Mouse (Mus musculus) lung, postnatal 14 days (tissue): ENCODE measurements at regions not wholly inside any gene's neighbourhood (a gene's known extent, or its start where the extent isn't known, plus 50 kb on each side); places are given as distances from the start of the nearest gene placed in this dataset.
A peak's percentile ranks its signal among the peaks of the same experiment; 100 is the strongest.
"Not testable (repeated sequence)": the region's sequence is repeated elsewhere in the genome, so short reads cannot be mapped to it uniquely, and the experiment has no call there.

Experiments
- DNase-seq: peaks from one replicate; pipeline ENCODE4 v3.0.0; 2021

DNA sequence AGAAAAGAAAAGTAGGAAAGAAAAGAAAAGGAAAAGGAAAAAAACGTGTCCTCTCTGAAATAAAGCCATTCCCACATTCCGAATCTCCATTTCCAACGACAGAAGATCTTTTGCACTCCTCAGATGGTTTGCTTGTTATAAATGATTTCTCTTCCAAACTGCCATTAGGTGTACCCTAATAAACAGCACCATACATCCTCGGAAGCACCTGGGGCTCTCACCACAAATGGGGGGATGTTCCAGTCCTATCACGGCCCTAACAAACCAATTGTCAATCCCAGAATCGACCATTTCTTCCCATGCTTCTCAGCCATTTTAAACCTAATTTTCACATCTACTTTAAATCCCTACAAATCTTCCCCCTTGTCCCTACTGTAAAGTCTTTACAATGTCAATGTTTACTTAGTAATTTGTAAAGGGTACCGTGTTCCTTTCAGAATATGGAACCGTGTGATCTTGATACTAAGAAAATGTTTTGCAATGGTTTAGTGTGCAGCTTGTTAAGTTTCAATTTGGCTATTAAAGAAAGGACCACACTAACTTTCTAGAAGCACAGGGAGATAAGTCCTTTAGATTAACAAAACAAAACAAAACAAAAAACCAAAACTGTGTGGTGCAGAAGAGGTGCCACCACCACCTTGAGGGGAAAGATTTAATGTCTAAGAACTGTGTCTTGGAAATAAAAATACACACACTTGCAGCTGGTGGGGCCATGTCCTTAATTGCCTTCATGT, 66.6 kb upstream of the Chd2 start:
- DNase-seq = no peak

DNA sequence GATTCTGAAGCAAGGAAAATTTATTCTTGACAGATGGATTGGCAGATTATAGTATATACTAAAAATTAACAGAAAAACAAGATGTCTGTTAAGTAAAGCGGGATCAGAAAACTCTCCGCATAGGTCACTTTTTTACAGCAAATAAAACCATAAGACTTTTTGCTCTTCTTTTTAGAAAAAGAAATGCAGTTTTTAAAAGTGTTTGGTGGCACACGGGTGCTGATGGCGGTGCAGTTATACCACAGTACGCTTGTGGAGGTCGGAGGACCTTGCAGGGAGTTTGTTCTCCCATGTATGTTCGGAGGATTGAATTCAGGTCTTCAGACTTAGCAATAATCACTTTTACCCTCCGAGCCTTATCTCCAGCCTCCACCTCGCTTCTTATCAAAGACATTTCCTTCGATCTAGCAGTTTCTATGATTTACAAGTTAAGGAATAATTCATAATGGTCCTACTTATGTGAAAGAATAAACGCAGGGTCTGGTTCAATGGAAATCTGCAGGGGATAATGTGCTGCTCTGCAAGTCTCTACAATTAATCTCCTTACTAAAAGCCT, 65.9 kb upstream of the Chd2 start:
- DNase-seq = no peak

DNA sequence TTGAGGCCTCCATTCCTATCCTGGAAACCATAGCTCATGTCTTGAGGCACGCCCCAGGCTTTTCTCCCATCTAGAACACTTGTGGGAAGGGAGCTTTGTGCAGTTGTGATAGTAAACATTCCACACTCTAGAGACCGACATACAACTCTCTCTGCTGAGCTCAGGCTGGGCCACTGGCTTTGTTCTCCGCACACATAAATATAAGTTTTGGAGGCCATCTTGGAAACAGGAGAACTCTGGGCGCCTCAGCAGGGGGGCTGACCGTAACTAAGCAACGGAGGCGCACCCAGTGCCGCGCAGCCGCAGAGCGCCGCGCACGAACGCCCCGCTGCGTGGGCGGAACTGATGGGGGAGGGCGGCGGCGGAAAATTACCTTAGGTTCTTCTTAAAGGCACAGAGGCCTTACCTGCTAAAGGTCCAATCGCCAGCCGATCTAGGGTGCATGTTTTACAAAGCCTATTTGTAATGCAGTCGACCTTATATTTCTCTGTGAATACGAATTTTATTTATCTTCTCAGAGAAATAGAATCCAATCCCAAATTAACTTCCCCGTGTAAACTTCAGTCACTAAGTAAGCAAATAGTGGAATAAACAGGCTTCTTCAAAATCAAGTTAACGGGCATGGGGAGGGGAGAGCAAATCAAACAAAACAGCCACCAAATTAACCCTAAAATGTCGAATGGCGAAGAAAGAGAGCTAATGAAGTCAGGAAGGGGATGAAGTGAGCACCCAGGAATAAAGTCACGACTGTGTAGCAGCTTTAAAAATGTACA, 65.2 kb upstream of the Chd2 start:
- DNase-seq = peak; percentile 94

DNA sequence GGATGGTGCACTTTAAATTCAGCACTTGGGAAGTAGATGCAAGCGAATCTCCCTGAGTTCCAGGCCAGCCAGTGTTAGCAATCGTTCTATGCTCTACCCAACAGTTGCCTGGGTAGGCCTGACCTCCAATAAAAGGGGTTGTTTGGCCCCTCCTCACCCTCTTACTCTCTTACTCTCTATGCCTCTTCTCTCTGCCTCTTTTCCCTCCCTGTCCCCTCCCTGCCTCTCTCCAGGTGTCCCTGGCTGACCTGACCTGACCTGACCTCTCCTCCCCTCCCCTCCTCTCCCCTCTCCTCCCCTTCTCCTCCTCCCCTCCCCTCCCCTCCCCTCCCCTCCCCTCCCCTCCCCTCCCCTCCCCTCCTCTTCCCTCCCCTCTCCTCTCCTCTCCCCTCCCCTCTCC, 63.0 kb upstream of the Chd2 start:
- DNase-seq = no peak

DNA sequence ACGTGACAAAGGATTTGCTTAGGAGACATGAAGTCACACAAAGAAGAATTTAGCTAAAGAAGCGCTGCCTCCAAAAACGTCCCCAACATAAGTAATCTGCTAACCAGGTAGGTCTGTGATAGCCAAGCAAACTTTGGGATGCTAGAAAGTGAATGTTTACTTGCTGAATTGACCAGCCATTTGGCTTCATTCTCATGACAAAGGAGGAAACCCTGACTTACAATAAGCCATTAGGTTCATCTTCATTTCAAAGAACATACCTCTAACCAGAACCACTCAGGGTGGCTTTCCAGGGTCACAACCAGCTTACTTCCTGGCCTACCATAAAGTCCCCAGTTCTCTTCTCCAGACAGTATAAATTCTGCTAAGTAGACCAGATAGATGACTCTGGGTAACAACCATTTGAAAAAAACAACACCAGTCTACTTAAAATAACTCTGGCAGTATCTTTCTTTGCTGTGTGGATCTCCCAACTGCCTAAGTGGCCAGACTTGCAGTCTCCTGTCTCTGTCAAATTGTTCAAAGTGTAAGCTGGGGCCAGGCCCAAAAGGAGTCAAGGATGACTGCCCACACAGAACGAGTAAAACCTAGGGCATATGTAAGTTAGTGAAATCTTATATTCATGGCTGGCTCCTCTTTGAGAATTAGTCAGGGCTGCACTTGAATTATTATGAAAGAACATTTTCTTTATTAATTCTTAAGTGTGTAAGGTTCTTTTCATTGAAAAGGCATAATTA, 61.4 kb upstream of the Chd2 start:
- no peak for DNase-seq

DNA sequence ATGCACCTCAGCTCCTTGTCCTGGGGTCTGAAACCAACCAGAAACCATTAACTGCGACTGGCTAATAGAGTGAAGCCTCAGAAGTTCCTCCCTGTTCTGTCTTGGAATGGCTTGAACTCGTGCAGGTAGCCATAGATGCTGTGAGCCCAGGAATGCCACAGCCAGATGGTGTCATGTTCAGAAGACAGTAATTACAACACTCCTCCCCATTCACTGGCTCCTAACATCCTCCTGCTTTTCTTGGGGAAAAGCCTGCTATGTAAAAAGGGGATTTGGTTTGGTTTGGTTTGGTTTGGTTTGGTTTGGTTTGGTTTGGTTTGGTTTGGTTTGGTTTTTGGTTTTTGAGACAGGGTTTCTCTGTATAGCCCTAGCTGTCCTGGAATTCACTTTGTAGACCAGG, 59.7 kb upstream of the Chd2 start:
- no peak for DNase-seq

DNA sequence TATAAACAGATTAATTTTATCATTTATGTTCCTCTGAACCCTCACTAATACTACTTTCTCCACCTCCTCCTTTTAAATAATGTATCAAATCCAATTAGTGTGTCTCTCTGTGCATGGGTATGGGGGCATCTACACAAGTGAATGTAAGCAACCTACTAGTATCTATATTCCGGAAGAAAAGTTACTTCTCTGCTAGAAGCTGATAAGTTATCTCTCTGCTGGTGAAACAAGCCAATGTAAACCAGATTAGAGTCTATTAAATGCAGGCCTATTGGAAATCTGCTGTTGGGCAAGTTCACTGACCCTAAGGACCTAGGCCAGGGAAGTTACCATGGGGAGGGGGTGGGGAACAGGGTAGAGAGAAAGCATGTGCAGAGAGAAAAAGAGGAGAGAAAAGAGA, 59.1 kb upstream of the Chd2 start:
- DNase-seq = no peak

DNA sequence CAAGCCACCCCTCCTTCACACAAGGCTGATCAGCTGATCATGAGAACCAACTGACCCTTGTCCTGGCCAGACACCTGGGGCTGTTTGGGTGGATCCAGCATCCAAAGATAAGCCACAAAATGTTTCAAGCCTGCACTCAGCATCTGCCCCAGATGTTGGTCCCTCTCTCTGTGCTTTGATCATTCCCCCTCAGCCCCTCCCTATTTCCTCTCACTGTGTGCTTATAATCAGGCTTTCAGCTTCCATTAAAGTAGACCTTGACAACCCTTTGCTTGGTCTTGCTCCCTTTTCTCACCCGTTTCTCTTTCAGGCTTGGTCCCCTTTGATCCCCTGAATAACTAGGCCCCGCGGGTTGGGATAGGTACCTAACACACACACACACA, 58.4 kb upstream of the Chd2 start:
- not testable (repeated sequence) for DNase-seq

DNA sequence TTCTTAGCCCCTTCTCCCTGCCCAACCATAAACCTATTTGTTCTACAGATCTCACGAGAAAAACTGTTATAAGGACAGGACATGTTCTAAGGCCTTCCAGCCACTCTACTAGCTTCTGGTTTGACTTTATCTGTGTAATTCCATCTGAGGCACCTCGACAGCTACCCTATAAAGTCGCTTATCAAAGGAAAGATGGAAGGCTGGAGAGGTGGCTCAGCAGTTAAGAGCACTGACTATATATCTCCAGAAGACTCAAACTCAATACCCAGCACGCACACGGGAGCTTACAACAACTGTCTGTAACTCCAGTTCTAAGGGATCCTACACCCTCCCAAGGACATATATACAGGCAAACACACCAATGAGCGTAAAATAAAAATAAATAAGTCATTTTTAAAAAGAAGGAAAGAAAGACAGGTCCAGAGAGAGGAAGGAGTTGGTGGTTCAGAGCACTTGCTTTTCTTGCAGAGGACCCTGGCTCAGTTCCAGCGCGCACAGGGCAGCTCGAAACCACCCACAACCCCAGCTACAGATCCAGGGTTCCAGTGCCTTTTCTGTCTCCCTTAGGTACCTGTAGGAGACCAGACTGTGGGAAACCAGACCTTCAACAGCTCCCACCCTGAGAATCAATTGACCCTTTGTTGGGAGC, 57.8 kb upstream of the Chd2 start:
- no peak for DNase-seq

DNA sequence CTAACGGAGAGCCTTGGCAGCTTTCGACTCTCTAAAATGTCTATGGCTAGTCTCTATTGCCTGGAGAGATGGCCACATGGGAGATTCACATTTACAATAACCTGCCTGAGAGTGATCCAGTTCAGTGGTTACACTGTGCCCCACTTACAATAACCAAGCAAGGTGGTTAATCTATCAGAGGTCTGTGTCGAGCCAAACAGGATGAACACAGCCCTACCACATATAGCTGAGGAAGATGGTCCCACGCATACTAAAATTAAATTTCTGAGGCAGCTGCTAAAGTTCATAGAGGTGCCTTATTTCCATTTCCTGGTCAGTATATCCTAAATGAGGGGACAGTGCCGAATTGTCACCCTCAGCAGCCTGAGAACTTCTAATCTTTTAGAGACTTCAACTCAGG, 56.3 kb upstream of the Chd2 start:
- DNase-seq = no peak

DNA sequence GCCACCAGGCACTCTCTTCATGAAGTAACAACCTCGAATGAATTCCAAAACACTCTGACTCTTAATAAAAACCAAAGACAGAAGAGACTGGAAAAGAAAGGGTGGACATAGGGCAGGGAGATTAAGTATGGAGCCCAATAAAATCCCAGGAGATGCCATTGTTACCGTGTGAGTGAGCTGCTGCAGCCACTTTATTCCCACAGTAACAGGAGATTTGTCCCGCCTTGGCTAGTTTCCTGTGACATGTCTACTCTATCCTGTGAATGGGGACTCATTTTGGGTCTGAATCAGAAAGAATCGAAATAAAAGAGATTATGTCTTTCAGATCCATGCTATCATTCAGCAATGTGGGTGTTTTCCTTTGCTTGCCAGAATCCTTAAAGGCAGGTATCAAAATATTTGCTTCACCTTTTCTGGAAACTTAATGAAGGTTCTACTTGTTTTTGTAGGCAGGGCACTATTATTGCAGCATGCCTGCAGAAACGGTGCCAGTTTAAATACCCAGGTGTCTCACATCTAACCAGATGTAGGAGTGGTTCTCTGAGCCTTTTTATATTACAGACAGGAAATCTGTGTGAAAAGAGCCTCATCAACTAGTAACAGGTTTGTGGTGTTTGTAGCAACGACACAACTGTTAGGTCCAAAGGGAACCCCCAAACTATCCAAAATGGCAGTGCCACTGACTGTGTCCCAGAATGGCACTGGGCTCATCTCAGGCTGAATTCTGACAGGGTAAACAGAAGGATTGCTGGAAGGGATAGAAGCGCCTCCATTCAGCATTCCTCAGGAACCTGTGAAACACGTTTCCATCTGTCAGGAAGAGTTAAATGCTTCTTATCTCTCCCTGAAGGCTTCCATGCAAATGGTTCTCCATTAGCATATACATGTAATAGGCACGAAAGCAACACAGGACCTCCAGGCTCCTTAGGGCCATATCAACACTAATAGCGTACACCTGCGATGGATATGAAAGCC, 55.5 kb upstream of the Chd2 start:
- DNase-seq = no peak

DNA sequence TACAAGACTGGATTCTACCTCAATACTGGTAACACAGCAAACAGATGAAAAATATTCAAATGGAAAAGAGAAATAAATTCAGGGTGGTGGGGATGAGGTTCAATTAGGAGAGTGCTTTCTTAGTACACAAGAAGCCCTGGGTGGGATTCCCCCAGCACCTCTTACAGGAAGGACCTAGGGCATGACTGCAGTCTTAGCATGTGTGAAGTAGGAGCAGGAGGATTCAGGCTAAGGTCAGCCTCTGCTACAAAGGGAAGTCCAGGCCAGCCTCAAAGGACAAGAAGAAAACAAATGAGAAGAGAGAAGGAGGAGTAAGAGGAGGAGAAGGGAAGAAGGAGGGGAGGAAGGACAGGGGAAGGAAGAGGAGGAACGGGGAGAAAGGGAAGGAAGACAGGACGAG, 54.8 kb upstream of the Chd2 start:
- no peak for DNase-seq

DNA sequence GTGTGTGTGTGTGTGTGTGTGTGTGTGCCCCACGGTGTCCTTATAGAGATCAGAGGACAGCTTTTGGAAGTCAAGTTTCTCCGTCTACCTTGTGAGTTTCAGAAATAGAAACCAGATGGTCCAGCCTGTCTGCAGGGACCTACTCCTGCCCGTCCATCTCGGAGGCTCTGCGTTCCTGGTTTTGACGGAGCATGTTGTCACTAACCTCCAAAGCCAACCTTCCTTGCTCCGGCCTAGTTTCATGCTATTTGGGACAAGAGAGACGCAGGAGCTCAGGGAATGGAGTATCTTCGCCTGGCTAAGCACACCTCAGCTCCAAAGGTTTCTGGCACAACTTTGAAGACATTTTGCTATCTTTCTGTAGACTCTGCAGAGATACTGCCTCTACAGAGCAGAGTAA, 54.2 kb upstream of the Chd2 start:
- DNase-seq = no peak

DNA sequence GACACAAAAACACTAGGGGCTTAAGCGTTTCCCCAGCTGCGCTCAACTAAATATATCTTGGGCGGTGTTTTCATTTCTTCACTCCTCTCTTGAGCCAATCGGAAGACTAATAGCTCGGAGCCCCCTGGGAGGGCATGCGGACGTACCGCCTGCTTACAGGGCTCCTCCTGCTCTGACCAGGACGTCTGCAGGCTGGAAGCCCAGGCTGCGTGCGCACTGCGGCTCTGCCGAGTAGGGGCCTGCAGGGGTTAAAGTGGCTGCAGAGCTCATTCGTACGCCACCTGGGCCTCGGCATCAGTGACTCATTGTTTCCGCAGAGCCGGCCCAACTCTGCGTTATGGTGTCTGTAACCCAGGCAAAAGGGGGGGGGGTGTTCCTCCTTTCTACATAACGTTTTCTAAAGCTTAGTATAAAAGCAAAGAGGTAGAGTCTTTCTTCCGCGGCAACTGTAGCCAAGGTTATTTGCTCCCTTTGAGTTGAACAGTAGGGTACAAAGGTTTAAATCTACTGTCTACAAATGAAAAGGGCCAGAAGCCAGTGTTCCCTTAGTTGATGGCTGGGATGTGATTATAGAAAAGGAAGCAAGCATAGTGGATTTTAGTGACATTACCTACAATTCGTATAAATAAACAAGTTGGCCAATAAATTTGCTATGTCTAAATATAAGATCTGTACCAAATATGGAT, 53.7 kb upstream of the Chd2 start:
- DNase-seq = peak; percentile 90

DNA sequence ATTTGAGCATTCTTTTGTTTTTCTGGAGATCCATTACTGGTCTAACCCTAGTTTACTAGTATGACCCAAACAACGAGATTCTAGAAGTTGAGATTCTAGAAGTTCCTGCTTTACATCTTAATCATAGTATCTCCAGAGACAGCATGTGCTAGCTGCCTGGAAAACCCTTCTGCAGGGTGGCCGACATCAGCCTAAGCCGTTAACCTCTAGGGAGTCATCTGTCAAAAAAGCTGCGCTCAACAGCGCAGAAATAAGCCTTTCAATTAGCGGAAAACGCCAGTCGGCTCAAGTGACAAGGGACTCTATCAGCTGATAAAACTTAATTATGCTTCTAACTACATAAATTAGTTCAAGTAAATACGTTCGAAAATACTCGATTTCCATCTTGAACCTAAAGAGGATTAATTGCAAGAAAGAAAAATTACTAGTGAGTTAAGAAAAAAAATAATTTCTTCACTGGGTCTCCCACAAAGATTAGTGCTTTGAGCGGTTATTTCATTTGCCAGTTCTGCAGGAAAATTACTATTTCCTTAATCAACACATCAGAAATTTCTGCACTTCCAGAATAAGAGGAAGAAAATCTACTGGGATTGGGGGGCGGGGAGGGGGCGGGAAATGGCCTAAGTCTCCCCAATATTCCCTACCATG, 53.0 kb upstream of the Chd2 start:
- peak; percentile 35 for DNase-seq

DNA sequence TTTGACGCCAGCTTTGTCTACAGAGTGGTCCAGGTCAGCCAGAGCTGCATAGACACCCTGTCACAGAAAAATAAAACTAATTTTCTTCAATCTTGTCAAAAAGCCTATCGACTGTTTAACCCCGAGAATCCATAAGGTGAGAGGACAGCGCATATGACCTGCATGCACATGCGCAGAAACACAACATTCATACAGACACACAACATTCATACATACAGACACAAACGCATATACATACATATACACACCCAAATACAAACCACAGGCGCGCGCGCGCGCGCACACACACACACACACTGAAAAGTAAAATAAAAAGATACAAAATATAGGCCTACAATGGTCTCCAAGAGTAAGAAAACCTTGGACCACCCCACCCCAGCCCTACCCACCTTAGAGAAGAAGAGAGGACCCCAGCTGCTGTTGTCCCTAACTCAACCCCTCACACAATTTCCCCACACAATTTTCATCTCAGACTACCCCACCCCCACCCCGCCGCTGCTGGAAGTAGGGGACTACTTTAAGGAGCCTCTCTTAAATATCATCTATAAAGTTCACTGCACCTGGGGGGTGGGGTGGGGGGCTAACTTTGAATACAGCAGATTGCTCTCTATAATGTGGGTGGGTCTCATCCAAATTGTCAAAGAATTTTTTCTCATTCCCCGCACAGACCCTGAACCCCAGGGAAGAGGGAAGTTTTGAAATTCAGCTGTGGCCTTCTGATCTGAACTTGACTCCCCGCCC, 52.2 kb upstream of the Chd2 start:
- DNase-seq = no peak

DNA sequence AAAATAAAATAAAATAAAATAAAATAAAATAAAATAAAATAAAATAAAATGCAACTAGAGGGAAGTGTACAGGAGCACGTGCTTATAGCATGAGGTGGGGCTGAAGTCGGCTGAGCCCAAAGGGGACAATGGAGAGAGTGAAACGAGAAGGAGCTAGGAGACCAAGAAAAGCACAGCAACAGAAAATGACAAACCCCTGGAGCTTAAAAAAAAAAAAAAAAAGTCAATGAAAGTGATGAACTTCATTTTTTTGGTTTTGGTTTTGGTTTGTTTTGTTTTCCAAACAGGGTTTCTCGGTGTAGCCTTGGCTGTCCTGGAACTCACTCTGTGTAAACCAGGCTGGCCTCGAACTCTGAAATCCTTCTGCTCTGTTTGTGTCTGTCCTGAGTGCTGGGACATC, 51.2 kb upstream of the Chd2 start:
- no peak for DNase-seq
